Mouse (Mus musculus) adrenal gland, postnatal 36 days (tissue): ENCODE data around the gene Erich4. TPM values are rescaled to one million over a fixed set of nuclear protein-coding genes. Genes with fewer than 3 reads are reported as not detected.

ENCODE experiments used
- DNase-seq, 2 experiments: peaks; one replicate each; pipeline ENCODE4 v3.0.0; 2021; ENCODE audit warnings: mixed read lengths in 1 of 2
- total RNA-seq, 2 experiments: library from RNA; stranded (reverse); gene quantifications; 2 replicates each; pipeline ENCODE4 v1.2.3; 2021

The Erich4 gene
- total RNA-seq, 2 experiments from 2014 or later, result not detected

- no peak for DNase-seq
Measured at GRCm38 (mm10) chr7:25623857-25624370, 8.2 kb upstream of the Erich4 start.

- no peak for DNase-seq
Measured at GRCm38 (mm10) chr7:25620751-25621150, 5.1 kb upstream of the Erich4 start.

- no peak for DNase-seq
Measured at GRCm38 (mm10) chr7:25620101-25620500, 4.4 kb upstream of the Erich4 start.

- DNase-seq, result no peak
Measured at GRCm38 (mm10) chr7:25619722-25619991, 4.0 kb upstream of the Erich4 start.

GRCm38 (mm10) chr7:25618865-25619721, 3.4 kb upstream of the Erich4 start, which contains the start of gene Dmac2:
TSS of gene Dmac2 (plus strand) at chr7:25619414.
- DNase-seq, result peak; percentile 95

GRCm38 (mm10) chr7:25617376-25618160, 1.9 kb upstream of the Erich4 start:
- DNase-seq, result no peak

- no peak for DNase-seq
Measured at GRCm38 (mm10) chr7:25614831-25615705, 624 bp downstream of the Erich4 start.

GRCm38 (mm10) chr7:25614086-25614485, 1.6 kb downstream of the Erich4 start:
- no peak for DNase-seq

- DNase-seq, result no peak
Measured at GRCm38 (mm10) chr7:25611501-25611900, 4.2 kb downstream of the Erich4 start.

- DNase-seq, result no peak
Measured at GRCm38 (mm10) chr7:25610056-25610455, 5.6 kb downstream of the Erich4 start.

GRCm38 (mm10) chr7:25607196-25607595, 8.5 kb downstream of the Erich4 start:
- DNase-seq, result no peak

GRCm38 (mm10) chr7:25606625-25607063, 9.0 kb downstream of the Erich4 start:
- no peak for DNase-seq

- DNase-seq, result no peak
Measured at GRCm38 (mm10) chr7:25601346-25601745, 14.3 kb downstream of the Erich4 start.

- no peak for DNase-seq
Measured at GRCm38 (mm10) chr7:25600666-25601065, 15.0 kb downstream of the Erich4 start.

GRCm38 (mm10) chr7:25599663-25600062, 16.0 kb downstream of the Erich4 start:
- DNase-seq, result peak; percentile 57 to 66

GRCm38 (mm10) chr7:25593859-25594258, 21.8 kb downstream of the Erich4 start:
- DNase-seq, result no peak

GRCm38 (mm10) chr7:25591226-25591625, 24.5 kb downstream of the Erich4 start:
- DNase-seq, result no peak

- no peak for DNase-seq
Measured at GRCm38 (mm10) chr7:25585351-25586204, 30.1 kb downstream of the Erich4 start.

GRCm38 (mm10) chr7:25584651-25585050, 31.0 kb downstream of the Erich4 start:
- DNase-seq, result no peak

GRCm38 (mm10) chr7:25582301-25582810, 33.3 kb downstream of the Erich4 start:
- no peak for DNase-seq

- DNase-seq, result no peak
Measured at GRCm38 (mm10) chr7:25579441-25579840, 36.3 kb downstream of the Erich4 start.
